ENCODE assay signal across 26 mouse cellular contexts in genomic region chr6:135188629-135189028, GRCm38 (mm10). TPM values are rescaled to one million over a fixed set of nuclear protein-coding genes. Genes with fewer than 3 reads are reported as not detected.
DNase-seq lines count a peak whose midpoint lies in the region; ATAC-seq and TF ChIP-seq lines count a peak whose summit lies in the region.
"Had no signal": no experiment of that assay in that cellular context is flagged by ENCODE, and none has a peak within 500 bp of the region (broad histone marks: within the 10 kb centered on the region; RNA-seq: fewer than 3 reads in every experiment).

No protein-coding gene starts in this region.

- TF ChIP-seq POLR2A in MEL (IDR thresholded peaks at IDR 0.05; ENCODE audit: control insufficient read depth in 1 of 2, insufficient read depth in 1 of 2, low read depth in 1 of 2, low read length in 2 of 2, poor library complexity in 1 of 2) = no peak

- H3K27me3 ChIP-seq in MEL (ENCODE audit: control insufficient read depth in 1 of 2, insufficient read depth in 2 of 2, low read length in 2 of 2) = no peaks in the 10 kb centered on the region
- H3K27me3 ChIP-seq: embryonic facial prominence, embryonic 15.5 days; heart, embryonic 13.5 days; hindbrain, embryonic 12.5 days had no signal

- H3K36me3 ChIP-seq in MEL (ENCODE audit: control insufficient read depth in 1 of 2, insufficient read depth in 2 of 2, low read length in 2 of 2) = peaks cover 0 to 2% of the 10 kb centered on the region in 2 experiments; a peak in 2 of 4 replicates
- H3K36me3 ChIP-seq: embryonic facial prominence, embryonic 15.5 days; forebrain, embryonic 10.5 days; heart, embryonic 13.5 days; hindbrain, embryonic 12.5 days had no signal

- no peak for TF ChIP-seq RAD21 in MEL (IDR thresholded peaks at IDR 0.05; ENCODE audit: low read depth, low read length)

- H3K27ac ChIP-seq in MEL (ENCODE audit: control insufficient read depth, low read depth, low read length) = no peak overlapping the region
- H3K27ac ChIP-seq: embryonic facial prominence, embryonic 15.5 days; forebrain, embryonic 10.5 days; heart, adult 2 months; heart, embryonic 13.5 days; hindbrain, embryonic 12.5 days had no signal

- peak; percentile 64 for ATAC-seq in granulocyte monocyte progenitor cell, adult 5-6 weeks (replicated peaks; ENCODE audit: poor library complexity, severe bottlenecking)
- ATAC-seq in megakaryocyte progenitor cell, adult 5-6 weeks (replicated peaks; ENCODE audit: poor library complexity) = peak; percentile 60
- ATAC-seq: forebrain, embryonic 14.5 days; hindbrain, embryonic 16.5 days; inflammation-experienced regulatory T-cells, adult 6 months; intestine, postnatal 0 days had no signal

- H3K9ac ChIP-seq in MEL (ENCODE audit: control insufficient read depth, low read depth, low read length, poor library complexity, severe bottlenecking) = no peak overlapping the region
- H3K9ac ChIP-seq: embryonic facial prominence, embryonic 15.5 days; heart, embryonic 13.5 days; hindbrain, embryonic 12.5 days had no signal

- no peaks in the 10 kb centered on the region for H3K9me3 ChIP-seq in MEL (replicated peaks; ENCODE audit: insufficient read depth, low read length)
- H3K9me3 ChIP-seq: embryonic facial prominence, embryonic 15.5 days; forebrain, embryonic 10.5 days; heart, embryonic 13.5 days; hindbrain, embryonic 12.5 days had no signal

- H3K4me3 ChIP-seq in MEL (ENCODE audit: control insufficient read depth in 1 of 2, insufficient read depth in 1 of 2, low read depth in 2 of 2, low read length in 2 of 2) = no peak overlapping the region
- H3K4me3 ChIP-seq: embryonic facial prominence, embryonic 15.5 days; erythroblast, embryonic 14.5 days; forebrain, embryonic 10.5 days; heart, adult 2 months; heart, embryonic 13.5 days; hindbrain, embryonic 12.5 days had no signal

- H3K4me1 ChIP-seq in MEL (ENCODE audit: control insufficient read depth in 1 of 2, insufficient read depth in 2 of 2, low read length in 2 of 2) = peaks cover 0 to 7% of the 10 kb centered on the region in 2 experiments; a peak in 1 of 4 replicates
- H3K4me1 ChIP-seq: embryonic facial prominence, embryonic 15.5 days had no signal

- peak; percentile 91 for DNase-seq in 416B (ENCODE audit: low read depth)
- DNase-seq in MEL (ENCODE audit: low read depth, low spot score) = peak; percentile 51
- DNase-seq in kidney, adult 8-10 months = no peak
- no peak for DNase-seq in heart, adult 8-10 months (ENCODE audit: low spot score)
- DNase-seq in cerebellum, postnatal 36 days = no peak
- DNase-seq in embryo, embryonic 10 days (ENCODE audit: low spot score) = no peak
- DNase-seq: adrenal gland, adult 8-10 months; adrenal gland, postnatal 36 days; cerebellum, adult 11-12 months; cerebellum, adult 9-10 months; cerebellum, postnatal 25 days; embryo, embryonic 11 days; gastrocnemius, postnatal 36 days; heart, adult 2 months; heart, postnatal 36 days had no signal

- no peak for TF ChIP-seq EP300 in MEL (IDR thresholded peaks at IDR 0.05; ENCODE audit: low read depth in 1 of 2, low read length in 2 of 2)

- no peak for TF ChIP-seq CTCF in MEL (IDR thresholded peaks at IDR 0.05 in 2 of 3, conservative IDR thresholded peaks at IDR 0.05 in 1 of 3; ENCODE audit: control insufficient read depth in 1 of 3, insufficient read depth in 1 of 3, low read depth in 2 of 3, low read length in 3 of 3, poor library complexity in 1 of 3, severe bottlenecking in 1 of 3)

- no peaks in the 10 kb centered on the region for H3K79me2 ChIP-seq in MEL (ENCODE audit: control insufficient read depth, insufficient read depth, low read length, poor library complexity)

TF ChIP-seq in MEL, 35 proteins besides CTCF, POLR2A, EP300 and RAD21:
- TF ChIP-seq ETS1 (IDR thresholded peaks at IDR 0.05; ENCODE audit: low read depth, low read length) (peak; percentile 20; the same call in 1 of the 2 replicates), USF2 (IDR thresholded peaks at IDR 0.05; ENCODE audit: borderline replicate concordance in 1 of 2, insufficient read depth in 1 of 2, low read depth in 1 of 2, low read length in 2 of 2) (no peak), TCF12 (IDR thresholded peaks at IDR 0.05; ENCODE audit: low read depth, low read length) (no peak), RCOR1 (IDR thresholded peaks at IDR 0.05; ENCODE audit: low read depth, low read length) (no peak), CHD1 (IDR thresholded peaks at IDR 0.05; ENCODE audit: low read depth, low read length) (no peak), GATA1 (IDR thresholded peaks at IDR 0.05; ENCODE audit: low read depth, low read length) (0 out of 2 replicates have a peak, but pooled peaks have one; percentile 5), MYC (IDR thresholded peaks at IDR 0.05; ENCODE audit: low read depth, low read length) (no peak), SIN3A (IDR thresholded peaks at IDR 0.05; ENCODE audit: low read length) (no peak), ZMIZ1 (IDR thresholded peaks at IDR 0.05; ENCODE audit: low read depth, low read length) (no peak), MEF2A (IDR thresholded peaks at IDR 0.05; ENCODE audit: extremely low read depth, insufficient replicate concordance, low read depth, low read length, poor library complexity, severe bottlenecking) (no peak), JUND (IDR thresholded peaks at IDR 0.05; ENCODE audit: low read depth, low read length) (no peak), CHD2 (IDR thresholded peaks at IDR 0.05; ENCODE audit: low read length) (no peak), SMC3 (IDR thresholded peaks at IDR 0.05; ENCODE audit: low read depth, low read length) (no peak), POLR2AphosphoS2 (IDR thresholded peaks at IDR 0.05; ENCODE audit: low read length) (no peak), GABPA (IDR thresholded peaks at IDR 0.05; ENCODE audit: low read depth, low read length) (no peak), KAT2A (conservative IDR thresholded peaks at IDR 0.05; ENCODE audit: low read depth, low read length) (no peak), MXI1 (IDR thresholded peaks at IDR 0.05; ENCODE audit: low read depth, low read length) (no peak)

RNA-seq across cellular contexts. Expression of gene Fam234b, which starts 9.1 kb away (rescaled TPM):
- 11.9 and 12.2 TPM in 2 replicates for total RNA-seq in MEL (2012; rRNA removed)
- 10 to 100 TPM in 1 of 2 experiments, not detected in 1; 20.5 TPM for polyA plus RNA-seq in MEL (2012; ENCODE audit: insufficient read depth in 1 of 2, insufficient read length in 2 of 2, low read depth in 1 of 2, low replicate concordance in 2 of 2, missing spikeins in 1 of 2)
- 1.7 and 4.4 TPM in 2 replicates for total RNA-seq in granulocyte monocyte progenitor cell, adult 5-6 weeks (2014; fragmentation: Nextera tagmentation)
- 2.3 and 2.5 TPM in 2 replicates for total RNA-seq in granulocyte monocyte progenitor cell, adult 5-6 weeks (2017)
- 5.9 and 6.5 TPM in 2 replicates for total RNA-seq in megakaryocyte progenitor cell, adult 5-6 weeks (2015)
- total RNA-seq in megakaryocyte progenitor cell, adult 5-6 weeks (2017) = 5.4 and 6.8 TPM in 2 replicates
- total RNA-seq in heart, adult 8-10 months (2022) = 10 to 100 TPM in 2 of 4 experiments, 1 to 10 TPM in 2; 7.1 to 11.9 (median 10.3) TPM

RNA-seq across cellular contexts. Expression of gene Hebp1, which starts 9.2 kb away (rescaled TPM):
- 8.5 and 16.7 TPM in 2 replicates for total RNA-seq in MEL (2012; rRNA removed)
- polyA plus RNA-seq in MEL (2012; ENCODE audit: insufficient read depth in 1 of 2, insufficient read length in 2 of 2, low read depth in 1 of 2, low replicate concordance in 2 of 2, missing spikeins in 1 of 2) = 10 to 100 TPM in 1 of 2 experiments, not detected in 1; 25.1 TPM
- total RNA-seq in granulocyte monocyte progenitor cell, adult 5-6 weeks (2014; fragmentation: Nextera tagmentation) = 3.1 and 10.8 TPM in 2 replicates
- total RNA-seq in granulocyte monocyte progenitor cell, adult 5-6 weeks (2017) = 6.7 and 29.6 TPM in 2 replicates
- 12.9 and 15.0 TPM in 2 replicates for total RNA-seq in megakaryocyte progenitor cell, adult 5-6 weeks (2015)
- 20.0 and 21.2 TPM in 2 replicates for total RNA-seq in megakaryocyte progenitor cell, adult 5-6 weeks (2017)
- 10 to 100 TPM; 56.9 to 61.7 (median 58.6) TPM for total RNA-seq in heart, adult 8-10 months (2022)

Comparison
In these comparisons a context has a peak if more than half of its experiments do, and no peak if none do; other contexts are left out.
1. DNase-seq: peak in 416B (single experiment) and MEL (single experiment); none in kidney, adult 8-10 months (0 of 2), heart, adult 8-10 months (single experiment), cerebellum, postnatal 36 days (0 of 2) and embryo, embryonic 10 days (single experiment).